Mouse (Mus musculus) intestine, embryonic 14.5 days (tissue): ENCODE results near the gene Rundc1. TPM values are rescaled to one million over a fixed set of nuclear protein-coding genes. Genes with fewer than 3 reads are reported as not detected.

Experiments used
- microRNA-seq: library from miRNA; unstranded; fragments of <30 nt; microRNA quantifications from one replicate; pipeline ENCODE4, GENCODE M21; 2016
- polyA plus RNA-seq: library from polyadenylated mRNA; unstranded; fragments of >200 nt; fragmentation: Nextera tagmentation; extraction: Ambion mirVana; gene quantifications from 2 replicates; pipeline ENCODE4 v1.2.1, GENCODE M21; 2014

The Rundc1 gene
- polyA plus RNA-seq, 1 experiment from 2014 or later = 14.5 TPM

Small RNAs within 50 kb of the gene (microRNA-seq; reads per million reads assigned to microRNA genes)
- 0.59 reads per million for gene Mir6929

Other genes starting within 250 kb of the Rundc1 start
- 0.23 TPM in 1 of 2 replicates, not detected in the other for gene Ccr10, start 249.6 kb upstream of the Rundc1 start, polyA plus RNA-seq
- gene Ezh1, start 198.6 kb upstream of the Rundc1 start, polyA plus RNA-seq = 20.2 and 21.8 TPM in 2 replicates
- 113 and 122 TPM in 2 replicates for gene Ramp2, start 179.1 kb upstream of the Rundc1 start, polyA plus RNA-seq
- 143 and 150 TPM in 2 replicates for gene Vps25, start 171.4 kb upstream of the Rundc1 start, polyA plus RNA-seq
- gene Wnk4, start 164.5 kb upstream of the Rundc1 start, polyA plus RNA-seq = 12.6 and 14.4 TPM in 2 replicates
- 1.1 TPM in 2 replicates for gene Cntd1, start 146.1 kb upstream of the Rundc1 start, polyA plus RNA-seq
- gene Coa3, start 146.0 kb upstream of the Rundc1 start, polyA plus RNA-seq = 260 and 265 TPM in 2 replicates
- gene Becn1, start 122.8 kb upstream of the Rundc1 start, polyA plus RNA-seq = 141 and 155 TPM in 2 replicates
- gene Psme3, start 108.9 kb upstream of the Rundc1 start, polyA plus RNA-seq = 112 and 118 TPM in 2 replicates
- gene Aoc2, start 100.0 kb upstream of the Rundc1 start, polyA plus RNA-seq = 1.4 and 1.8 TPM in 2 replicates
- 1.9 and 2.3 TPM in 2 replicates for gene Aoc3, start 94.5 kb upstream of the Rundc1 start, polyA plus RNA-seq
- not detected in 2 replicates for gene G6pc, start 57.5 kb upstream of the Rundc1 start, polyA plus RNA-seq
- gene Aarsd1, start 7.5 kb upstream of the Rundc1 start, polyA plus RNA-seq = 78.9 and 80.2 TPM in 2 replicates
- 8.6 and 9.6 TPM in 2 replicates for gene Gm27029, start 289 bp upstream of the Rundc1 start, polyA plus RNA-seq
- 16.3 and 17.9 TPM in 2 replicates for gene Ptges3l, start 248 bp downstream of the Rundc1 start, polyA plus RNA-seq
- 412 and 439 TPM in 2 replicates for gene Rpl27, start 17.2 kb downstream of the Rundc1 start, polyA plus RNA-seq
- gene Ifi35, start 23.3 kb downstream of the Rundc1 start, polyA plus RNA-seq = 16.9 and 18.3 TPM in 2 replicates
- gene Rnd2, start 39.9 kb downstream of the Rundc1 start, polyA plus RNA-seq = 15.9 and 16.7 TPM in 2 replicates
- gene Vat1, start 41.1 kb downstream of the Rundc1 start, polyA plus RNA-seq = 50.7 and 60.0 TPM in 2 replicates
- gene Brca1, start 126.9 kb downstream of the Rundc1 start, polyA plus RNA-seq = 13.3 and 17.1 TPM in 2 replicates
- gene Nbr1, start 127.1 kb downstream of the Rundc1 start, polyA plus RNA-seq = 50.9 and 60.9 TPM in 2 replicates
- 7.6 and 8.9 TPM in 2 replicates for gene Tmem106a, start 157.2 kb downstream of the Rundc1 start, polyA plus RNA-seq
- not detected in 2 replicates for gene Gm11634, start 174.2 kb downstream of the Rundc1 start, polyA plus RNA-seq
- 30.8 and 44.8 TPM in 2 replicates for gene Rdm1, start 202.1 kb downstream of the Rundc1 start, polyA plus RNA-seq
- gene Arl4d, start 240.5 kb downstream of the Rundc1 start, polyA plus RNA-seq = 7.8 and 8.3 TPM in 2 replicates